Mouse (Mus musculus): ENCODE results near the gene L3mbtl3. TPM values are rescaled to one million over a fixed set of nuclear protein-coding genes. Genes with fewer than 3 reads are reported as not detected.

Gene L3mbtl3
- total RNA-seq, 2 experiments from 2014 or later, result 25.1 to 25.9 TPM

- no peak for DNase-seq (ENCODE audit: low spot score in 2 of 2)
Measured at GRCm38 (mm10) chr10:26244466-26244865, 131.3 kb downstream of the L3mbtl3 start.

- no peak for DNase-seq (ENCODE audit: low spot score in 2 of 2)
Measured at GRCm38 (mm10) chr10:26243203-26243602, 132.6 kb downstream of the L3mbtl3 start.

- no peak for DNase-seq (ENCODE audit: low spot score in 2 of 2)
Measured at GRCm38 (mm10) chr10:26239090-26239489, 136.7 kb downstream of the L3mbtl3 start.

- no peak for DNase-seq (ENCODE audit: low spot score in 2 of 2)
Measured at GRCm38 (mm10) chr10:26238559-26238958, 137.2 kb downstream of the L3mbtl3 start.

GRCm38 (mm10) chr10:26232071-26232653 is 143.6 kb downstream of the L3mbtl3 start:
- no peak for DNase-seq (ENCODE audit: low spot score in 2 of 2)

- no peak for DNase-seq (ENCODE audit: low spot score in 2 of 2)
Measured at GRCm38 (mm10) chr10:26229488-26229887, 146.3 kb downstream of the L3mbtl3 start, which contains the start of gene Samd3. Samd3 (plus strand) TSS chr10:26229707.

- DNase-seq (ENCODE audit: low spot score in 2 of 2), result no peak
Measured at GRCm38 (mm10) chr10:26228187-26228586, 147.6 kb downstream of the L3mbtl3 start.

GRCm38 (mm10) chr10:26226734-26227133 is 149.0 kb downstream of the L3mbtl3 start:
- DNase-seq (ENCODE audit: low spot score in 2 of 2), result no peak

- no peak for DNase-seq (ENCODE audit: low spot score in 2 of 2)
Measured at GRCm38 (mm10) chr10:26226241-26226640, 149.5 kb downstream of the L3mbtl3 start.

Small RNAs within 50 kb of the gene (microRNA-seq; reads per million reads assigned to microRNA genes)
- gene Gm27754, result 0 reads per million in 2 experiments

Other genes starting within 250 kb of the L3mbtl3 start
- gene Samd3, start 146.3 kb downstream of the L3mbtl3 start, total RNA-seq (2021), result 1 to 10 TPM; 2.0 to 4.6 TPM

Measured in left cerebral cortex, adult 18-20 months (tissue).